Mouse (Mus musculus): ENCODE measurements around the gene Kdelr1.
A peak's percentile ranks its signal among the peaks of the same experiment; 100 is the strongest.
"Not testable (repeated sequence)": the region's sequence is repeated elsewhere in the genome, so short reads cannot be mapped to it uniquely, and the experiment has no call there.

Gene Kdelr1

DNA sequence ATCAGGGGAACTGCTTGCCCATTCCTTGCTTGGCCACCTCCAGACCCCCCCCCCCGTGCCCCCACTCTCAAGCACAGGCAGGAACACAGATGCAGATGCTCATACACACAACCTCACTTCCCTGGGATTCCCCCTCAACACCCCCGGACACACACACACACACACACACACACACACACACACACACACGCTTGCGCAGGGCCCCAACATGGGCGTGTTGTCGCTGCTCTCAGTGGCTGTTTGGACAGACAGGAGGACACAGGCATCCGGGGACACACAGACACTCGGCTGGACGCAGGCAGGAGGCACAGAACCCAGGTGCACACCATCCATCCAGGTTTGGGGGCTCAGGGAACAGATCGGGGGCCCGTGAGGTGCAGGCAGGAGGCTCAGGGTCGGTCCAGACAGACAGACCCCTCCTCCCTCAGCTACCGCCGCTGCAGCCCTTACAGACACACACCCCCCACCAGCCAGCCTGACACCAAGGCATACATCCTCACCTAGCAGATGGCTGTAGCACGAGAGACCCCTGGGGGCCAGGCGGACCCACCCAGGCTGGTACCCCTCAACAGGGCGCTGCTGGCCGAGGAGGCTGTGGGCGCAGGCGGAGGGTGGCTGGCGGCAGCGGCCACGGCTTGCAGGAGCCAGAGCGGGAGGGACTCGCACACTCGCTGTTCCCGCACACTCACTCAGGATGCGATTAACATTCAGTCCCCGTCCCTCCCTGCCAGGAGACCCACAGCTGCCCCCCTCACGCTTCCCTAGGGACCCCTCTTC is 2.1 kb upstream of the Kdelr1 start:
- DNase-seq = peak in 1 of 2 experiments; percentile 37

DNA sequence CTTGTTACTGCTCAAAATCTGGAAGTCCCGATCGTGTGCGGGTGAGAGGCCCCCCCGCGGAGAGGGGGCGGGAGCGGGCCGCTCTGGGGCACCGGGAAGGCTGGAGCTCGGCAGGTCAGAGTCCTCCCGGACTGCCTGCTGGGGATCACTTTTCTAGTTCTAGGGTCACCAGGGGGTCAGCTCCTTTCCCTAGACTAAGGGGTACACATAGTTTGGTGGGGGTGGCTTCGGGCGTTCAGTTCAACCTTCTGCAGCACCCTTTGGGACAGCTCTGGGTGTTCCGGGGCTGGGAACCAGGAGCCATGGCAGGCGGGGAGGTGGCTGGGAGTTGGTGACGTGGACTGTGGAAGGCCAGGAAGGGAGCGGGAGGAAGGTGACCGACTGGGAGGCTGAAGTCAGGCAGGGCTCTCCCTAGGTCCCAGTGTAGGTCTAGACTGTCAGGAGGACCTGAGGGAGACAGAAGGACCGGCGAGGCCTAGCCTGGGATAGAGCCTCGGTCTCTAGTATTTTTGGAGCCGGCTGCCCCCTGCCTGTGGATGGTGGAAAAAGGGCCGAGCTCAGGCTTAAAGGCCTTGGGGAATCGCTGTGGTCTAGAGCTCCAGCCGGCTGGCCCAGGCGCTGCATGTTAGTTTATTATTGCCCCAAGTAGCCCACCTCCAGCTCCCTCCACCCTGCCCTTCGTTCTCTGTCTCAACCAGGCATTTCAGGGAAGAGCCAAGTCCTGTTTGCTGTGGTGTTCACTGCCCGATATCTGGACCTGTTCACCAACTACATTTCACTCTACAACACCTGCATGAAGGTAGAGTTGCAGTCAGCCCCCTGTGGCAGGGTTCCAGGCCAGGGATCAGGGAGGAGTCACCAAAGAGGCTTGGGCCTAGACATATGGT is 732 bp downstream of the Kdelr1 start:
- DNase-seq = peak; percentile 74 to 78

DNA sequence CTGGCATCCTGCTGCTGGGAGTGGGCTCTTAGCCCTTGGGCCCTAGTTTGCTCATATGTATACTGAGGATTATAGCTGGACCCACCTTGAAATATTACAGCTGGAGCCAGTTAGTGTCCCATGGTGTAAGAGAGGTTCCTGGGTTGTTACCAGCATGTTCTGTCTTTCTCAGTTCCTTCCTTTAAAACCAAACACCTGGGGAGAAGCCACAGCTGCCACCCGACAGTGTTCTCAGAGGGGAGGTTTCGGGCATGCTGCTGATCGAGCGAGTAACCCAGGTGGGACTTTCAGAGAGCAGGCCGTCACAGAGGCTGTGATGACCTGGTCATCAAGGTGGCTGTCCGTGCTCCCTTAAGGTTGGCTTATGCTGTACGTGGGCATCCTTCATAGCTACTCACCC is 4.3 kb downstream of the Kdelr1 start:
- no peak for DNase-seq

DNA sequence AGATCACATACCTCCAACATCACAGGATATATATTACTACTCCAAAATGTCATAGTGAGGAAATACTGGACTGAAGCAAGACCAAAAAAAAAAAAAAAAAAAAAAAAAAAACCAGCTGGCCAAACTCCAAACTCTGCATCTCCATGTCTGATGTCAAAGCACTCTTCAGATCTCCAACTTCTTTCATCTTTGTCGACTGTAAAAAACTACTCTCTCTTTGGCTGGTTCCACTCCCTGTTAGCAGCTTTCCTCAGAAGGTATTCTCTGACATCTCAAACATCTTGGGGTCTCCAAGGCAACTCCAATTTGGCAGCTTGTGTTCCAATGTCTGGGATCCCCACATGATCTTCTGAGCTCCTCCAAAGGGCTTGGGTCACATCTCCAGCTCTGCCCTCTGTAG is 5.7 kb downstream of the Kdelr1 start, which contains the start of gene Grin2d:
Gene Grin2d (minus strand): TSS at position 101 of the 400 bp plus-strand sequence.
- DNase-seq = not testable (repeated sequence)

DNA sequence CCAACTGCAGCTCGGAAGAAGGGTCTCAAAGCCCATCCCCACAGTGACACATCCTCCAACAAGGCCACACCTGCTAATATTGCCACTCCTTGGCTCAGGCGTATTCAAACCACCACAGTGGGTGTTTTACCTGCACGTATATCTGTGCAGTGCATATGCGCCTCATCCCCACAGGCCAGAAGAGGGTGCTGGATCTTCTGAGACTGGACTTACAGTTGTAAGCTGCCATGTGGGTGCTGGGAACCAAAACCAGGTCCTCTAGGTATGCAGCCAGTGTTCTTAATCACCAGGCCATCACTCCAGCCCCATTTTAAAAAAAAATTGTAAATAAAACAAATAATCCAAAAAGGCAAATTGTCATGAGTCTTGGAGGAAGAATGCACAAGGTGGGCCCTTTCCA is 8.0 kb downstream of the Kdelr1 start:
- DNase-seq = no peak

- no peak for DNase-seq
Measured at GRCm38 (mm10) chr7:45881011-45881410, 8.4 kb downstream of the Kdelr1 start.

- no peak for DNase-seq
Measured at GRCm38 (mm10) chr7:45887246-45887645, 14.7 kb downstream of the Kdelr1 start.

- no peak for DNase-seq
Measured at GRCm38 (mm10) chr7:45892651-45893050, 20.1 kb downstream of the Kdelr1 start.

GRCm38 (mm10) chr7:45895931-45896516 is 23.5 kb downstream of the Kdelr1 start:
- DNase-seq = no peak

- DNase-seq = peak; percentile 96 to 98
Measured at GRCm38 (mm10) chr7:45896517-45897257, 24.1 kb downstream of the Kdelr1 start, which contains the start of the genes Syngr4 and Tmem143. Gene Syngr4 (minus strand): TSS chr7:45896714. Gene Tmem143 (plus strand): TSS chr7:45896941.

DNA sequence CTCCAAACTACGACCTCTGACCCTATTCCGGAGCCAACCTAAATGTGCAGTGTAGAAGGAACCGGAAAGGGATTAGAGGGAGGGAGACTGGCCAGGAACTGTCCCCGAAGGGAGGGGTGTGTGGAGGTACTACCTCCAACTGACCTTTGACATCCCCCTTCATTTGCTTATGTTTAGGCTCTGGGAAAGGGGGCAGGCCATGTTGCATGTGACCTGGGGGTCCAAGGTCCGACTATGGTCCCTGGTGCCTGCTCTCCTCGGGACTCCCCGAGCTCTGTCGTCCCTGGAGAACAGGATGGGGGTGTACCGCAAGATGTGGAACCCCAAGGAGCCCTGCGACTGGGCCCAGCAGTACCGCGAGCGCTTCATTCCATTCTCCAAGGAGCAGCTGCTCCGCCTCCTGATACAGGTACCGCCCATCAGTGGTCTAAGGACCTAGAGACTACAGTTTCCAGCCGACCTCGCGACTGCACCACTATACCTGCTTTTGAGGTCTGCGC is 24.7 kb downstream of the Kdelr1 start:
- DNase-seq = peak; percentile 72 to 73

DNA sequence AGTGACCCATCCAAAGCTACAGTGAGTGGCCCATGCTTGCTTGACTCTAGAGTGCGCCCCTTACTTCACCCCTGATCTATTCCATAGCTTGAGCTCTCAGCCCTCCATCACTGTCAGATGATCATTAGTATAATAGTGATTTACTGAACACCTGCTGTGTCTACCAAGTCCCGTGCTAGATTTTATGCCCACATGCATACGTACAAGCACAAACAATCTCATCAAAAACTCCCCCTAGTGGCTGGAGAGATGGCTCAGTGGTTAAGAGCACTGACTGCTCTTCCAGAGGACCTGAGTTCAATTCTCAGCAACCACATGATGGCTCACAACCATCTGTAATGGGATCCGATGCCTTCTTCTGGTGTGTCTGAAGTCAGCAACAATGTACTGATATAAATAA is 25.6 kb downstream of the Kdelr1 start:
- not testable (repeated sequence) for DNase-seq

- DNase-seq = no peak
Measured at GRCm38 (mm10) chr7:45901562-45901961, 29.0 kb downstream of the Kdelr1 start.

DNA sequence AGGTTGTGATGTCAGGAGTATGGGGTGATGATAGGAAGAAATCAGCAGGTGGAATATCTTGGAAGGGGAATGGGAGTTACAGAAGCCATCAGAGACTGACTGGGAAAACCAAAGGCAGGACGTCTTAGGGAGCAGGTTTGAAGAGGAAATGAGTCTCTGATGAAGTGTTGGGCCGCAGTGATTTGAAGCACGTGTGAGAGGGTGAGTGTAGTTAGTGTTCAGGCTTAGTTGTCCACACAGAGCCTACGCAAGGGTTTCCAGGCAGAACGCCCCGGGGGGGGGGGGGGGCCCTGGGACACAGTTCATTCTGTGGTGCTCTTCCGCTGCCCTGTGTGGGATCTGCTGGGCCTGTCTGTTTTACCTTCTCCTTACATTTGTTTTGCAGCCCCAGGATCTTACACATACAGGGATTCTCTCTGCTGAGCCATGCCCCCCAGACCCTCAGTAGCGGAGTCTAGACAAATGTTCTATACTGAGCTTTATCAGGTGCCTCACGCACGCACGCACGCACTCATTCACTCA is 30.0 kb downstream of the Kdelr1 start:
- no peak for DNase-seq

GRCm38 (mm10) chr7:45906622-45907021 is 34.0 kb downstream of the Kdelr1 start:
- DNase-seq = no peak

DNA sequence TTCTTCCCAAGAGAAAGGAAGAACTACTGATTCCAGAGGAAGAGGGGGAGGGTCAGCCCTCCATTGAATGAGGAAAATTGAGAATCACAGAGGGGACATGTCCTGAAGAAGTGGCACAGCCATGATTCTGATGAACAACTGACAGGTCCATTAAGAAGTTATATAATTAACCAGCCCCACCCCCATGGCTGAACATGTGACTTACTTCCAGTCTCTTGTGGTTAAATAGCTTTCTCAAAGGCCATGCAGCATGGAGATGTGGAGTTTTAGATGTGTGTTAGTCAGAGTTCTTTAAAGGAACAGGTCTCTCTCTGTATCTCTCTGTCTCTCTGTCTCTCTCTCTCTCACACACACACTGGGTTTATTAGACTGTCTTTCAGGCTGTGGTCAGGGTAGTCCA is 35.8 kb downstream of the Kdelr1 start:
- DNase-seq = no peak

- DNase-seq = no peak
Measured at GRCm38 (mm10) chr7:45909145-45909544, 36.6 kb downstream of the Kdelr1 start.

GRCm38 (mm10) chr7:45914067-45914466 is 41.5 kb downstream of the Kdelr1 start:
- no peak for DNase-seq

GRCm38 (mm10) chr7:45915011-45915410 is 42.4 kb downstream of the Kdelr1 start:
- no peak for DNase-seq

- DNase-seq = no peak
Measured at GRCm38 (mm10) chr7:45916056-45917003, 43.8 kb downstream of the Kdelr1 start.
